Mouse (Mus musculus) forebrain, embryonic 12.5 days (tissue): ENCODE results near the gene Galnt10. TPM values are rescaled to one million over a fixed set of nuclear protein-coding genes. Genes with fewer than 3 reads are reported as not detected.
A peak's percentile ranks its signal among the peaks of the same experiment; 100 is the strongest.

Source experiments
- ATAC-seq: fragments of 200-750 bp; cut with Nextera tagmentation; 2 replicates; pipeline ENCODE4 v1.8.0; 2017; ENCODE audit warnings: moderate TSS enrichment; ENCODE audit not compliant: low FRiP score
- H3K27ac ChIP-seq: fragments of 300-500 bp; sonication (generic); 2 replicates; pipeline ENCODE4 v1.5.1; 2016; ENCODE audit warnings: mild to moderate bottlenecking
- H3K27me3 ChIP-seq: fragments of 300-500 bp; sonication (generic); 2 replicates; pipeline ENCODE4 v1.6.1; 2016; ENCODE audit warnings: mild to moderate bottlenecking
- H3K36me3 ChIP-seq: fragments of 300-500 bp; sonication (generic); replicated peaks from 2 replicates; pipeline ENCODE4 v1.6.1; 2016; ENCODE audit warnings: mild to moderate bottlenecking
- H3K4me1 ChIP-seq: fragments of 300-500 bp; sonication (generic); 2 replicates; pipeline ENCODE4 v1.6.1; 2016
- H3K4me2 ChIP-seq: fragments of 300-500 bp; sonication (generic); 2 replicates; pipeline ENCODE4 v1.6.1; 2016; ENCODE audit warnings: mild to moderate bottlenecking, moderate library complexity
- H3K4me3 ChIP-seq: fragments of 300-500 bp; sonication (generic); replicated peaks from 2 replicates; pipeline ENCODE4 v1.5.1; 2016; ENCODE audit warnings: mild to moderate bottlenecking
- H3K9ac ChIP-seq: fragments of 300-500 bp; sonication (generic); 2 replicates; pipeline ENCODE4 v1.6.1; 2016; ENCODE audit warnings: mild to moderate bottlenecking
- H3K9me3 ChIP-seq: fragments of 300-500 bp; sonication (generic); 2 replicates; pipeline ENCODE4 v1.6.1; 2016
- WGBS: fragments of 180-500 bp; shearing (Covaris S2); methylation state at CpG from one replicate; pipeline ENCODE4 v1.1.7; 2016; 5-methylcytosine and 5-hydroxymethylcytosine counted together
- polyA plus RNA-seq: library from polyadenylated mRNA; unstranded; fragments of >200 nt; fragmentation: Nextera tagmentation; extraction: Ambion mirVana; gene quantifications from 2 replicates; pipeline ENCODE4 v1.2.1, GENCODE M21; 2016

Galnt10 gene
- 16.8 and 18.7 TPM in 2 replicates for polyA plus RNA-seq

DNA sequence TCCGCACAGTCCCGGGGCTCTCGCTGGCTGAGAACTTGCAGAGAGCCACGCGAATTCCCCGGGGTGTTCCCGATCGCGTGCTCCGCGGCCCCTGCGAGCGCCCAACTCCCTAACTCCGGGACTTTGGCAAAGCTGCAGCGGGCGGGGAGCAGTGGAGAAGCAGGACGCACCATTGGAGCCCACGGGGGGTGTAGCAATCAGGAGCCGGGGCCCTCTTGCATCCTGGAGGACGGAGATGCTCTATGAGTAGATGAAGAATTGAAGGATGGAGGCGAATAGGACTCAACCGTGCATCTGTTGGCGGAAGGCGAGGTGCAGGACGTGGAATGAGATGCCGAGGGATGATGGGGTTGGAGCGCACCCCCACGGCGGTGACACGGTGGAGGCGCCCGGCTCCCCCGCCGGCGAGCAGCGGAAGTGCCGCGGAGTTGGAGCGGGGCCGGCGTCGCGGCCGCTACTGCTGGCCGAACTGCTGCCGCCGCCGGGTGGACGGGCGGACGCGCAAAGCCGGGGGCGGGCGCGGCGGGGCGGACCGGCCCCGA lies at the start of gene Galnt10:
TSS of gene Galnt10 (plus strand) at position 425 of the 542 bp plus-strand sequence.
- H3K27ac ChIP-seq: peak within 1 kb of the TSS; percentile 66
- no peaks in the 10 kb centered on the region for H3K9me3 ChIP-seq
- peak within 1 kb of the TSS; percentile 73 for H3K4me3 ChIP-seq
- peak; percentile 92 for ATAC-seq
- WGBS: 0% methylated on average over 51 of the region's 60 CpGs
- peak within 1 kb of the TSS; percentile 70 for H3K9ac ChIP-seq
- no peaks in the 10 kb centered on the region for H3K36me3 ChIP-seq
- peaks cover 37% of the 10 kb centered on the region for H3K4me1 ChIP-seq
- peaks cover 11% of the 10 kb centered on the region for H3K27me3 ChIP-seq
- peak within 1 kb of the TSS; percentile 98 for H3K4me2 ChIP-seq

DNA sequence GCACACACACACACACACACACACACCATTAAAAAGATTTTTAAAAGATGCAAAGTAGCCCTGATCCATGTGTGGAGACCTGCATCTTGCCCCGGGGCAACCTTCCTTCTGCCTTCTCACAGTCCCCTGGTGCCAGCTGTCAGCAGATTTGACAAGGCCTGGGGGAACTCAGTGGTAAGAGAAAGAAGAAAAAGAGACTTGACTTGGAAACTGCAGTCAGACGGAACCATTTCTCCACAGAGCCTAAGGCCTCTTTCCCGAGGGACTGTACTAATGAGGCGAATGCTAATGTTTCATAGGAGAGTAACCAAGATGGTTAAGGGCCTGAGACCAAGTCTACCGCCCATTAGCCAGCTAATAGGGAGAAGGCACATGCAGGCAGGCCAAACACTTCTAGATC lies 49.3 kb upstream of the Galnt10 start:
- peaks cover 23% of the 10 kb centered on the region for H3K4me1 ChIP-seq
- H3K27me3 ChIP-seq: 0 out of 2 replicates have a peak, but pooled peaks cover 9% of the 10 kb centered on the region
- WGBS: 75% methylated on average over 5 of the region's 5 CpGs
- no peaks in the 10 kb centered on the region for H3K9me3 ChIP-seq
- no peak overlapping the region for H3K27ac ChIP-seq
- H3K4me2 ChIP-seq: no peak overlapping the region
- no peak for ATAC-seq
- H3K4me3 ChIP-seq: no peak overlapping the region
- no peaks in the 10 kb centered on the region for H3K36me3 ChIP-seq
- H3K9ac ChIP-seq: no peak overlapping the region

DNA sequence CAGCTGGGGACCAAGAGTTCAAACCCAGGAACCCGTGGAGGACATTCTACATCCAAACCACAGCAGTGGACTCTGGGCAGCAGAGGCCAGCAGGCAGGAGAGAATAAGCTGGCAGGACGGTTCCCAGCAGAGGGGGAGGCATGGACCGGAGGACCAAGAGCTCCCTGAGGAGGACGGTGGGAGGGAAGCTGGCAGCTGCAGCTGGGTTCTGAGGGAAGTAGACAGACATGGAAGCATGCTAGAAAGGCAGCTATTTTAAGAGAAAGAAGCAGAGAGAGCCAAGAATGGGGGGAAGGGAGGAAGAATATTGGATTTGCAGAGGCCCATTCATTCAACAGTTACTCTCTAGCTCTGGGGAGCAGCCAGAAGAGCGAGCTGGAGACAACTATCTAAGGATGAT lies 47.1 kb upstream of the Galnt10 start:
- no peaks in the 10 kb centered on the region for H3K36me3 ChIP-seq
- H3K4me1 ChIP-seq: peaks cover 37% of the 10 kb centered on the region
- 70% methylated on average over 5 of the region's 5 CpGs for WGBS
- no peak for ATAC-seq
- H3K4me3 ChIP-seq: no peak overlapping the region
- H3K27me3 ChIP-seq: peaks cover 20% of the 10 kb centered on the region
- H3K27ac ChIP-seq: no peak overlapping the region
- H3K4me2 ChIP-seq: no peak overlapping the region
- H3K9me3 ChIP-seq: no peaks in the 10 kb centered on the region
- H3K9ac ChIP-seq: no peak overlapping the region

DNA sequence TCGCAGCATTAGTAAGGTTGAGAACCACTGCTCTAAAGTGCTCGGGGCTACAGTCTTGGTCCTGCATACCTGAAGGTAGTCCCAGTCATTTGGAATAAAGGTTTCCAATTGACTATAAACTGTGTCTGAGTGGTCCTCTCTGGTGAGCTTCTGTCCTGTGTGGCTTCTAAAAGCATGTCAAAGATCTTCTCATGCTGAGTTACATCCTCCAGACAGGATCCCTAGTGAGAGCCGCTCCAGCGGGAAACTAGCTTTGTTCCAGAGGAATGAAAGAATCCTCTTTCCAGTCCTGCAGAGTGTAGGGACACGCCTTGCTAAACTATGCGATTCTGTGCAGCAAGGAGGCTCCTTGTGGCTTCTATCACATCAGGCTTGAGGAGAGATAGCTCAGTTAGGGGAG lies 45.9 kb upstream of the Galnt10 start:
- Histone ChIP-seq H3K9ac (no peak overlapping the region), H3K4me1 (peaks cover 37% of the 10 kb centered on the region), H3K27ac (no peak overlapping the region), H3K36me3 (no peaks in the 10 kb centered on the region), H3K4me2 (no peak overlapping the region), H3K9me3 (no peaks in the 10 kb centered on the region), H3K4me3 (no peak overlapping the region), H3K27me3 (peaks cover 30% of the 10 kb centered on the region)
- WGBS: 59% methylated on average over 6 of the region's 6 CpGs
- ATAC-seq: no peak

DNA sequence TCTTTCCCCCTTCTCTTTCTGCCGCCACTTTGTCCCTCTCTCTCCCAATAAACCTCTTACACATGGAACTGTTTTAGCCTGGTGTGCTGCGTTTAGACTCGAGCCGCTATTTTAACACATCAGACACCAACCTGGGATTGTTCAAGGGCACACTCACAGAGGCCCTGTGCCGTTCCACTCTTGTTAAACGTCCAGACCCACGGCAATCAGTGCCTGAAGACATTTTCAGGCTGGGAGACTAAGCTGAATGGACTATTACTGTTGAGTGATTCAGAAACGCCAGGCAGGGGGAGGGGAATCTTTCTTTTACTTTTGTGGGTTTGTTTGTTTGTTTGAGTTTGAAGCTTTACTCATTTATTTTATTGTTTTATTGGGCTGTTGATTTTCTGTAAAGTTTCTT lies 45.1 kb upstream of the Galnt10 start:
- no peaks in the 10 kb centered on the region for H3K9me3 ChIP-seq
- H3K36me3 ChIP-seq: no peaks in the 10 kb centered on the region
- peak overlapping the region; percentile 21; the same call in 1 of the 2 replicates for H3K4me2 ChIP-seq
- H3K4me1 ChIP-seq: peaks cover 43% of the 10 kb centered on the region
- no peak overlapping the region for H3K4me3 ChIP-seq
- no peak for ATAC-seq
- H3K27me3 ChIP-seq: peaks cover 31% of the 10 kb centered on the region
- WGBS: 11% methylated on average over 8 of the region's 8 CpGs
- peak overlapping the region; percentile 74; the same call in 1 of the 2 replicates for H3K27ac ChIP-seq
- no peak overlapping the region for H3K9ac ChIP-seq

DNA sequence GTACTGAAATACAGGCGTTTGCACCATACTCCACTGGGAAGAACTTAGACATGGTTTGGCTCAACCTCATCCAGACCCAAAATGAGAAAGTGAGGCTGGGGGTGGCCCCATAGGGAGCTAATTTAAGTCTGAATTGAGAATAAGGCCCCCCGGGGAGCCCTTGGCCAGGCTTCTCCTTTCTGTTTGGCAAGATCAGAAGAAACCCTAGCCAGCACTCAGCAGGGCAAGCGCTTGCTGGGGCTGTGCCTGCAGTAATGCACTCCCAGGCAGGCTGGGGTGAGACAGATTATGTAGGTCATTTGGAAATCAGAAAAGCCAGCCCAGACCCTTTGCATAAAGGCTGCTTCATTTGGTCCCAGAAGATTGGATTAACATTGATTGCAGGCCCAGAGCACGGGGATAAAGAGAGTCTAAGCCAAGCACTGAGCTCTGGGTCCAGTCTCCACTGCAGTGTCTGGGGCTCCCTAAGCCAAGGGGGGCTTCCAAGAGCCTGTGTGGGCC lies 44.6 kb upstream of the Galnt10 start:
- no peaks in the 10 kb centered on the region for H3K9me3 ChIP-seq
- ATAC-seq: peak; percentile 60
- H3K4me3 ChIP-seq: no peak overlapping the region
- H3K36me3 ChIP-seq: no peaks in the 10 kb centered on the region
- H3K27ac ChIP-seq: peak overlapping the region; percentile 74
- H3K27me3 ChIP-seq: peaks cover 31% of the 10 kb centered on the region
- peaks cover 48% of the 10 kb centered on the region for H3K4me1 ChIP-seq
- WGBS: 5% methylated on average over 4 of the region's 4 CpGs
- no peak overlapping the region for H3K9ac ChIP-seq
- H3K4me2 ChIP-seq: peak overlapping the region; percentile 21; the same call in 1 of the 2 replicates

DNA sequence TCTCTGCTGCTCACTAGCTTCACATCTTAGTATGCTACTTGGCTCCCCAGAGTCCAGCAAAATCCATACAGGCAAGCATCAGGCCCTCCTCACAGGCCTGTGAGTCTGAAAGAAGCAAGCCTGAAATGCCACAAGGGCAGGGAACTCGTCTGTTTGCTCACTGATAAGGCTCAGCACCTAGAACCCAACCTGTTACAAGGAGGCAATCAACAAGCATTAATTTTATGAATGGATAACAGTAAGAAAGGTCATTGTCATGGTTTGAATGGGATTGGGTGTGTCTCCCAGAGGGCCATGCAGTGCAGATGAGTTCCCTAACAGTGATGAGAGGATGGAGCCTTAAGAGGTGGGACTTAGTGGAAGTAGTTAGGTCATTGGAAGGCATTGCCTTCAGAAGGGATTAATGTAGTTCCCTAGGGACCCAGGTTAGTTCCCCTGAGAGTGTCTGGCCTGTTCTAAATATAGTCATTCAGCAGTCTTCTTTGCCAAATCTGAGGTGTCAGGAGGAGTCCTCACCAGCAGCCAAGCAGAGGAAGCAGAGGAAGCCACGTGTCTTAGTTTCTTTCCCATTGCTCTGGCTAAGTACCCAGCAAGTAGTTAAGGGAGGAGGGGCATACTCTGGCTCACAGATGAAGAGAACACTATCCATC lies 43.3 kb upstream of the Galnt10 start:
- Histone ChIP-seq H3K9ac (no peak overlapping the region), H3K36me3 (no peaks in the 10 kb centered on the region), H3K27me3 (peaks cover 36% of the 10 kb centered on the region), H3K27ac (no peak overlapping the region), H3K4me1 (peaks cover 51% of the 10 kb centered on the region), H3K4me3 (no peak overlapping the region), H3K9me3 (no peaks in the 10 kb centered on the region), H3K4me2 (no peak overlapping the region)
- 80% methylated on average over 2 of the region's 2 CpGs for WGBS
- ATAC-seq: no peak

DNA sequence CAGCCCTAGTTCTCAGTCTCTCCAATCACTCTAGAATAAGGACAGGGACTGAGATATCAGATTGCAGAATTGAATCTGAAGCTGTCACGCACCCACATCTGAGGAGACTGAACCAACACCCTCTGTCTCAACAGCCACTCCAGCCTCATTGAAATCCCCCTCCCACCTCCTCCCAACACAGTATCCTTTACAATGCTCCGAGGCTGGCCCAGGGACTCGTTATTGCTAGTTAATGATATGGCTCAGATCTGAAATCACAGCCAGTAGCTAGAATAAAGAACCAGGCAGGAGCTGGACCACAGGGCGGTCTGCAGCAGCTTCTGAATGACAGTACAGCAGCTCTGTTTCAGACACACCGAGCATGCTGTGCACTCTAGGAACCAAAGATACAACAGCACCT lies 40.2 kb upstream of the Galnt10 start:
- Histone ChIP-seq H3K4me3 (no peak overlapping the region), H3K27ac (no peak overlapping the region), H3K9me3 (no peaks in the 10 kb centered on the region), H3K4me1 (peaks cover 37% of the 10 kb centered on the region), H3K36me3 (no peaks in the 10 kb centered on the region), H3K4me2 (no peak overlapping the region), H3K9ac (no peak overlapping the region), H3K27me3 (peaks cover 34% of the 10 kb centered on the region)
- peak; percentile 43; the same call in 1 of the 2 replicates for ATAC-seq
- 25% methylated on average over 5 of the region's 5 CpGs for WGBS

DNA sequence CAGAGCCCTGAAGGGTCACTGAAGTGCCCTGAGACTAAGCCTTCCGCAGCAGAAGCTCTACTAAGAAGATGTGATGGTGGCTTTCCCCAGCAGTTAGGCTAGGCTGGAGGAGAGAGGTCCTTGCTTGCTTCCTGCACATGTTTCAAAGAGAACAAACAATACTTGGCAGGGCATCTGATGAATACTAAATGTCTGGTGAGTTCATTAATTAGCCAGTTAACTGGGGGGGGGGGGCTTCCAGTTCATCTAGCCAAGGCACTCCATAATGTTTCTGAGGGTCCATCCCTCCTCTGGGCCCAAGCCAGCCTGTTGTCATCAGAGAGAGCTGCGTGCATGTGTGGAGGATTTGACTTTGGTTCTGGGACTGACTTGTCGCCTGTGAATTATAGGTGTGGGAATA lies 39.6 kb upstream of the Galnt10 start:
- Histone ChIP-seq H3K27ac (no peak overlapping the region), H3K9me3 (no peaks in the 10 kb centered on the region), H3K9ac (no peak overlapping the region), H3K4me3 (no peak overlapping the region), H3K4me1 (peaks cover 31% of the 10 kb centered on the region), H3K4me2 (no peak overlapping the region), H3K27me3 (peaks cover 34% of the 10 kb centered on the region), H3K36me3 (no peaks in the 10 kb centered on the region)
- 80% methylated on average over 3 of the region's 3 CpGs for WGBS
- no peak for ATAC-seq

DNA sequence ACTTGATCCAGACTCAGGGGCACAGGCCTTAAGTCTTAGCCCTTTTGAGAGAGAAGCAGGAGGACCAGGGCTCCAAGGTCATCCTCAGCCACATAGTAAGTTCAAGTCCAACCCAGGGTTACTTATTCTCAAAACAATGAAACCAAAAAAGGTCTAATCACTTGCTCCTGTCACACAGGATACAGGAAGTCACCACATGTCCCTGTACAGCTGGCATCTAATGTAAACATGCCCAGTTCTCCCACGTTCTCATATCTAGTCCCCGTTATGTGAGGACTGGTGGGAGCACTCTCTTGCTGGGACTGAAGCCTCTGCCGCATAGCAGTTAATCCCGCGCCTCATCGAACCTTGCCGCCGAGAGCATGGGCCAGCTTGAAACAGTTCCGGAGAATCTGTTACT lies 30.7 kb upstream of the Galnt10 start:
- Histone ChIP-seq H3K4me3 (no peak overlapping the region), H3K27me3 (peaks cover 2% of the 10 kb centered on the region; the same call in 1 of the 2 replicates), H3K36me3 (no peaks in the 10 kb centered on the region), H3K4me2 (no peak overlapping the region), H3K9me3 (no peaks in the 10 kb centered on the region), H3K4me1 (peaks cover 15% of the 10 kb centered on the region), H3K27ac (no peak overlapping the region), H3K9ac (no peak overlapping the region)
- no peak for ATAC-seq
- 81% methylated on average over 9 of the region's 9 CpGs for WGBS

DNA sequence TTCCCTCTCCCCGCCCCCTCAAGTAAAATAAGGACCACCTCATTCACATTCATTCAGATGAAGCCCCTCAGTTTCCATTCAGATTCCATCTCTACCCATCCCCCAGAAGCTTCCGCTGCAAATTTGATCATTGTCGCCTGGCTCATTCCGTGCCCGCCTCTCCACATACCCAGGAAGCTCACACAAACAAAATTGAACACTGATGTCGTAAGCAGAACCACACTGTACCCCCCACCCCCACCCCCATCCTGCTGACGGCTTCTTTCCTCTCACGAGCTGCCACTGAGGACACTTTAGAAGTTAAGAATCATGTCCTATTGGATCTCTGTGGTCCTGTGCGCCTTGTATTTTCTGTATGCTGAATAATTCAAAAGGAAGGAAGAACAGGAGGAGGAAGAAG lies 30.0 kb upstream of the Galnt10 start:
- peaks cover 15% of the 10 kb centered on the region for H3K4me1 ChIP-seq
- H3K9me3 ChIP-seq: no peaks in the 10 kb centered on the region
- no peak overlapping the region for H3K9ac ChIP-seq
- ATAC-seq: no peak
- H3K4me2 ChIP-seq: no peak overlapping the region
- no peak overlapping the region for H3K27ac ChIP-seq
- no peaks in the 10 kb centered on the region; the same call in 1 of the 2 replicates for H3K27me3 ChIP-seq
- WGBS: 74% methylated on average over 9 of the region's 9 CpGs
- H3K4me3 ChIP-seq: no peak overlapping the region
- H3K36me3 ChIP-seq: no peaks in the 10 kb centered on the region

DNA sequence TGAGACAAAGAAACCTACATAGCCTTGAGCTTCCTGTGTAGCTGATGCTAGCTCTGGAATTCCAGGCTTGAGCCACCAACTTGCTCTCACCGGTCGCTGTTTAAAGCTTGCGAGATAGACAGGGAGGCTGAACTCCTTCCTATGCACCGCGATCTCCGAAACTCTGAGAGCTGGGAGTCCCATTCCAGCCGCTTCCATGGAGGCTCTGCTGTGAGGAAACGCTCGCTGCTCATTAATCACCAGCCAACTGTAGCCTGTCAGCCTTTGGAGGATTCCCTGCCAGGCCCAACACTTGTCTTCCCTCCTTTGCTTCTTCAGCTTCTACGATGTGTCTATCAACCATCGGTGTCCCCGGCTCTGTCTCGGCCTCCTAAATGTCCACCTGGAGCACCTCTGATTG lies 29.4 kb upstream of the Galnt10 start:
- ATAC-seq: no peak
- H3K27ac ChIP-seq: no peak overlapping the region
- no peaks in the 10 kb centered on the region; the same call in 1 of the 2 replicates for H3K27me3 ChIP-seq
- no peak overlapping the region for H3K4me2 ChIP-seq
- H3K9ac ChIP-seq: no peak overlapping the region
- WGBS: 86% methylated on average over 13 of the region's 13 CpGs
- H3K9me3 ChIP-seq: no peaks in the 10 kb centered on the region
- H3K4me3 ChIP-seq: no peak overlapping the region
- no peaks in the 10 kb centered on the region for H3K36me3 ChIP-seq
- peaks cover 14% of the 10 kb centered on the region for H3K4me1 ChIP-seq
